Mouse (Mus musculus): ENCODE measurements around the gene Bmp5. TPM values are rescaled to one million over a fixed set of nuclear protein-coding genes. Genes with fewer than 3 reads are reported as not detected.

Gene Bmp5
- polyA plus RNA-seq, 1 experiment from 2014 or later, result 3.5 TPM

- Histone ChIP-seq H3K4me1 (no peaks in the 10 kb centered on the region), H3K27ac (replicated peaks) (no peak overlapping the region), H3K36me3 (no peaks in the 10 kb centered on the region), H3K27me3 (no peaks in the 10 kb centered on the region), H3K4me2 (replicated peaks) (no peak overlapping the region), H3K9me3 (no peaks in the 10 kb centered on the region), H3K4me3 (no peak overlapping the region), H3K9ac (replicated peaks) (no peak overlapping the region)
- ATAC-seq (ENCODE audit: low FRiP score, low read depth), result no peak
- 56% methylated on average over 7 of the region's 7 CpGs for WGBS
These were observed 135.1 kb downstream of the Bmp5 start for GRCm38 (mm10) chr9:75910112-75910799.

DNA sequence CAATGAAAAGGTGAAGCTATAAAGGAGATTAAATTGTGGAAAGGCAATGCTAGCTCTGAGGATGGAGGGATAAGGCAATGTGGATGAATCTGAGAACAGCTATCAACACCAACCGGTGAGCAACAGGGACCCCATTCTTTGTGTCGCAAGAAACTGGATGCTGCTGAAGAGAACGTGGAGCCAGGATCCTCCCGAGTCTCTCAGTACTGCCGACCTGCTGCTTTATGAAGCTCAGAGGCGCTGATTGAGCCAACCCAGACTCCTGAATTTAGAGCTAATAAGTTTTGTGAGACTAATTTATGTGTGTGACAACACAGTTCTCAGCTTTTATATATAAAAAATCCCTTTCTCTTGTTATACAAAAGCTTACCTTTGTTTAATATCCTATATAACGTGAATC lies 136.4 kb downstream of the Bmp5 start:
- Histone ChIP-seq H3K9ac (replicated peaks) (no peak overlapping the region), H3K36me3 (no peaks in the 10 kb centered on the region), H3K4me2 (replicated peaks) (no peak overlapping the region), H3K4me3 (no peak overlapping the region), H3K4me1 (no peaks in the 10 kb centered on the region), H3K27ac (replicated peaks) (no peak overlapping the region), H3K9me3 (no peaks in the 10 kb centered on the region), H3K27me3 (no peaks in the 10 kb centered on the region)
- 76% methylated on average over 7 of the region's 7 CpGs for WGBS
- ATAC-seq (ENCODE audit: low FRiP score, low read depth), result no peak

DNA sequence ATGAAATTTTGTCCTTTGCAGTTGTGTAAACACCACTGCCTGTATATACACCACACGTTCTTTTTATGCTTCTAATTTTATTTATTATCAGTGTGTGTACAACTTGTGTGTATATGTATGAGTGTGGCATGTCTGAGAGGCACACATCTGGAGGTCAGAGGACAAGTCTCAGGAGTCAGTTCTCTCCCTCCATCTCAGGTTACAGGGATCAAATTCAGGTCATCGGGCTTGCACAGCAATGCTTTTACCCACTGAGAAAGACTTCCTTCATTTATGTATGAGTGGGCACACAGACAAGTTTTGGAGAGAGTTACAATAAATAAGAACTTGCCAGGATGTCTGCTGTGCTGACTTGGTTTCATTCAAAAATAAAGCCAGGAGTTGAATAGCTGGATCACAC lies 140.9 kb downstream of the Bmp5 start:
- no peaks in the 10 kb centered on the region for H3K36me3 ChIP-seq
- H3K27me3 ChIP-seq, result no peaks in the 10 kb centered on the region
- H3K4me2 ChIP-seq (replicated peaks), result no peak overlapping the region
- no peak overlapping the region for H3K9ac ChIP-seq (replicated peaks)
- no peaks in the 10 kb centered on the region for H3K4me1 ChIP-seq
- WGBS, result 68% methylated on average over 2 of the region's 2 CpGs
- no peaks in the 10 kb centered on the region for H3K9me3 ChIP-seq
- H3K27ac ChIP-seq (replicated peaks), result no peak overlapping the region
- H3K4me3 ChIP-seq, result no peak overlapping the region
- ATAC-seq (ENCODE audit: low FRiP score, low read depth), result no peak

DNA sequence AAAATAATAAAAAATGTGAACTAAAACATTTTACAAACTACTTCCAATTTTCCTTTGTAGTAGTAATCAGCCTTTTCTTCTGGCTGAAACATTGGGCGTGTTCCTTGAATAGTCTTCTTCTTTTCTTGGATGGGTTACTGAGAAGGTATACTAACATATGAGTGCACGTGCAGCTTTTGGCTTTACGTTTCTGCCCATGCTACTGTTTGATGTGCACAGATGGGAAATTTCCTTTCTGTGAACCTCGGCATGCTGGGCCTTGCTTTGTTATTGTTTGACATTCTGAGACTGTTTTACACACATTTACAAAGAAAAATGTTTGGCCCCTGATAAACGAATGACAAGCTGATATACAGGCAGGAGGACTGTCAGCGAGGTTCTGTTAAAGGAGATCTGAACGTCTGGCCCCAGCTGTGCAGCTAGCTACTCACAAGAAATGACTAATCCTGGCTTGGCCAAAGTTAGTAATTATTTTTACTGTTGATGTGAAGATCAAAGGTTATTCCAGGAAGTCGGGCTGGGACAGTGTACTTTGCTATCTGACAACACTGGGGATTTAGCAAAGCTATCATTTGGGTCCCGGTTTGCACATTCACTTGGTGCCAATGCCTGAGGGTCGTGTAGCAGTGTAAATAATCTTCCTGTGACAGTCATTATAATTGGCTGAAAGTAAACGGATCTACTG lies 152.2 kb downstream of the Bmp5 start:
- Histone ChIP-seq H3K9ac (replicated peaks) (no peak overlapping the region), H3K36me3 (no peaks in the 10 kb centered on the region), H3K27ac (replicated peaks) (no peak overlapping the region), H3K4me3 (no peak overlapping the region), H3K4me1 (no peaks in the 10 kb centered on the region), H3K4me2 (replicated peaks) (no peak overlapping the region), H3K27me3 (no peaks in the 10 kb centered on the region), H3K9me3 (no peaks in the 10 kb centered on the region)
- no peak for ATAC-seq (ENCODE audit: low FRiP score, low read depth)
- WGBS, result 63% methylated on average over 11 of the region's 11 CpGs

DNA sequence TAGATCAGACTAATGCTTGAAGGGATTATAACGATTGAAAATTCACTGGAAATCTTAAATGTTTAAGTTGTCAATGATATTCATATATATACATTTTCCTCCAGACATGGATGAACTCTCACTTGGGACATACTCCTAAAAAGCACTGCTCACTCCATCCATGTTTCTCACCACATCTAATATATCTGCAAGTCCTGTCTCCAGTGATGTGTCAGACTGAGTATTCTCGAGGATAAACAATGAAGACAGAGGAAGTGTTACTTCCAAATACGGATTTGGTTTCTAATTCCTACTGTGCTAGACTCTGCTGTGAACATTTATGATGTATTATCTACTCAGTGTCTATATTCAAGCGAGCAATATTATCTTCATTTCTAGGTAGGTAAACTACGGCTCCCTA lies 152.9 kb downstream of the Bmp5 start:
- WGBS, result 81% methylated on average over 5 of the region's 5 CpGs
- H3K9me3 ChIP-seq, result no peaks in the 10 kb centered on the region
- no peak overlapping the region for H3K4me3 ChIP-seq
- no peak for ATAC-seq (ENCODE audit: low FRiP score, low read depth)
- no peaks in the 10 kb centered on the region for H3K36me3 ChIP-seq
- no peaks in the 10 kb centered on the region for H3K27me3 ChIP-seq
- no peak overlapping the region for H3K4me2 ChIP-seq (replicated peaks)
- H3K9ac ChIP-seq (replicated peaks), result no peak overlapping the region
- H3K27ac ChIP-seq (replicated peaks), result no peak overlapping the region
- H3K4me1 ChIP-seq, result no peaks in the 10 kb centered on the region

DNA sequence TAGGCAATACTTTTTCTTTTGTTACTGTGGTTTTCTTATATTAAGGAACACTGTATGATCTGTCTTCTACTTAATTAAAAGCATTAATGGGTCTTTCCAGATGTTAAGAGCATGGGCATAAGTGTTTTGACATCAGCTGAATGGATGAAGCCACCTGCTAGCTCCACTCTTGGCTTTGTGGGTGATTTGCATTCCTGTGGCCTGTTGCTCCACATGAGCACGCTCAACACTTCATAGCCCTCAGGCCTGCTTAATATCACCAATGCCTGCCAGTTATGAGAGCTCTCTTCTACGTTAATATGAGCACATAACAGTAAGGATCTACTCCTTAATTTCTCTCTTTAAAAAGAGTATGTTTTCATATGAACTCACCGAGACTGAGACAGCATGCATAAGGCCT lies 169.5 kb downstream of the Bmp5 start:
- no peak overlapping the region for H3K9ac ChIP-seq (replicated peaks)
- WGBS, result 81% methylated on average over 3 of the region's 3 CpGs
- no peaks in the 10 kb centered on the region for H3K27me3 ChIP-seq
- H3K4me3 ChIP-seq, result no peak overlapping the region
- no peaks in the 10 kb centered on the region for H3K4me1 ChIP-seq
- H3K36me3 ChIP-seq, result no peaks in the 10 kb centered on the region
- no peaks in the 10 kb centered on the region for H3K9me3 ChIP-seq
- H3K4me2 ChIP-seq (replicated peaks), result no peak overlapping the region
- no peak for ATAC-seq (ENCODE audit: low FRiP score, low read depth)
- no peak overlapping the region for H3K27ac ChIP-seq (replicated peaks)

Small RNAs within 50 kb of the gene (microRNA-seq; reads per million reads assigned to microRNA genes)
- not detected for gene Gm44355

Other genes with a start within 250 kb of the Bmp5 start
- gene Tmod3, start 215.7 kb upstream of the Bmp5 start, polyA plus RNA-seq (2016; fragmentation: Nextera tagmentation; extraction: Ambion mirVana), result 76.4 and 80.8 TPM in 2 replicates
- gene Tmod2, start 164.0 kb upstream of the Bmp5 start, polyA plus RNA-seq (2016; fragmentation: Nextera tagmentation; extraction: Ambion mirVana), result 108 and 111 TPM in 2 replicates
- gene Lysmd2, start 149.6 kb upstream of the Bmp5 start, polyA plus RNA-seq (2016; fragmentation: Nextera tagmentation; extraction: Ambion mirVana), result 12.9 and 14.5 TPM in 2 replicates
- gene Scg3, start 91.3 kb upstream of the Bmp5 start, polyA plus RNA-seq (2016; fragmentation: Nextera tagmentation; extraction: Ambion mirVana), result 85.0 and 93.0 TPM in 2 replicates
- gene Hmgcll1, start 239.5 kb downstream of the Bmp5 start, polyA plus RNA-seq (2016; fragmentation: Nextera tagmentation; extraction: Ambion mirVana), result 15.0 and 15.4 TPM in 2 replicates